Mouse (Mus musculus): ENCODE measurements around the gene Socs7.

GRCm38 (mm10) chr11:97350035-97350434, 12.3 kb upstream of the Socs7 start:
- no peak for TF ChIP-seq CTCF (IDR thresholded peaks at IDR 0.05; ENCODE audit: borderline replicate concordance, insufficient read depth, low read length)
- TF ChIP-seq POLR2A (IDR thresholded peaks at IDR 0.05; ENCODE audit: low read depth, low read length): no peak
